Mouse (Mus musculus) macrophage (primary cell): Measurements from ENCODE around the gene Cbfb. TPM values are rescaled to one million over a fixed set of nuclear protein-coding genes. Genes with fewer than 3 reads are reported as not detected.
"Not testable (repeated sequence)": the region's sequence is repeated elsewhere in the genome, so short reads cannot be mapped to it uniquely, and the experiment has no call there.

Experiments used
- H3K27ac ChIP-seq: fragments of 350-480 bp; formaldehyde crosslinking; 2 replicates; pipeline ENCODE4 v1.9.0; 2021
- H3K36me3 ChIP-seq: fragments of 350-480 bp; formaldehyde crosslinking; 2 replicates; pipeline ENCODE4 v1.9.0; 2021; ENCODE audit errors: inconsistent target
- H3K4me3 ChIP-seq: fragments of 350-480 bp; formaldehyde crosslinking; 2 replicates; pipeline ENCODE4 v1.9.0; 2021; ENCODE audit errors: inconsistent target
- H3K79me2 ChIP-seq: fragments of 350-480 bp; formaldehyde crosslinking; 2 replicates; pipeline ENCODE4 v1.9.0; 2021; ENCODE audit errors: inconsistent target
- WGBS: methylation state at CpG from one replicate; pipeline ENCODE4 v1.1.7; 2026; ENCODE audit warnings: inconsistent platforms; ENCODE audit not compliant: missing documents; 5-methylcytosine and 5-hydroxymethylcytosine counted together
- polyA plus RNA-seq: library from polyadenylated mRNA; stranded (reverse); fragments of 250-400 nt; gene quantifications from 3 replicates; pipeline ENCODE4 v1.2.4, GENCODE M21; 2018; ENCODE audit warnings: inconsistent platforms

Cbfb gene
- polyA plus RNA-seq, 1 experiment from 2014 or later = 65.1 TPM

DNA sequence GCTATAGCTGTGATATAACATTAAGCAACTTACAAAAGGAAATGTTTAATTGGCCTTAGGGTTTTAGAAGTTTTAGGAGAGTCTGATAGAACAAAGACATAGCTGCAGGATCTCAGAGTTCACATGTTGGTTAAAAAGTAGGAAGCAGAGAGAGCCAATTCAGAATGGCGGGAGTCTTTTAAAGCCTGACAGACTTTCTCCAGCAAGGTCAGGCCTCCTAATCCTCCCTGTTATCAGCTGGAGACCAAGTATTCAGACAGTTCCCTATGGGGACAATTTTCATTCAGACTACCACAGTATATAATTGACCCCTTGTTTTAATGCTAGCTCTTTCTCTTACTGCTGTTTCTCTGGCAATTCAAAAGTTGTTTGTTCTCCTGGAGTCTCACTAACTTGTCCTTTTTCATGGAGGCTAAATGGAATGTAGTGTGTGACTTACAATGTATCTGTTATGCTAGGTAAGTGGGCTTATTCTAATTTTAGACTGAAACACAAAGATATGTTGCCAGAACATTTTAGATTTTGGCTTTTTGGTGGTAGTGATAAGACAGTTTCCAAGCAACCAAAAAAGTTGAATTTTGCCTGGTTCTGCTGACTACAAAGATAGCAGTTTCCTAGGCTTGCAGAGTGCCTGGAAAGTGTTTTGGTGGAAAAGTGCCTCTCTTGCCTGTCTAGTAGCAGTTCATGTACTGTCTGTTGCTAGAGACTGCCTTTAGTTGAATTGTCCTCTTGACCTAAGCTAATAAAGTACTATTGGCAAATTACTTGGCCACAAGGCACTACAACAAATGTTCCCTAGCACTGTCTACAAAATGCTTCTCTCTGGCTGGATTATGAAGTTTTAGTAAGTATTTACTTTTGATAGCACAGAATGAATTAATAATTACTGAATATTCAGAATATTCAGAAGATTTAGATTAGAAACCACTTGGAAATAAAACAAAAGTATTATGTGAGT lies 39.0 kb downstream of the Cbfb start:
- Histone ChIP-seq H3K79me2 (peaks cover 30% of the 10 kb centered on the region), H3K27ac (no peak overlapping the region), H3K4me3 (no peak overlapping the region), H3K36me3 (peaks cover 13% of the 10 kb centered on the region)
- WGBS = 92% methylated on average over 1 of the region's 1 CpGs

GRCm38 (mm10) chr8:105214104-105214503 lies 43.6 kb downstream of the Cbfb start:
- WGBS = 97% methylated on average over 5 of the region's 5 CpGs
- H3K27ac ChIP-seq = no peak overlapping the region
- H3K36me3 ChIP-seq = 0 out of 2 replicates have a peak, but pooled peaks cover 21% of the 10 kb centered on the region
- peaks cover 30% of the 10 kb centered on the region for H3K79me2 ChIP-seq
- H3K4me3 ChIP-seq = no peak overlapping the region

DNA sequence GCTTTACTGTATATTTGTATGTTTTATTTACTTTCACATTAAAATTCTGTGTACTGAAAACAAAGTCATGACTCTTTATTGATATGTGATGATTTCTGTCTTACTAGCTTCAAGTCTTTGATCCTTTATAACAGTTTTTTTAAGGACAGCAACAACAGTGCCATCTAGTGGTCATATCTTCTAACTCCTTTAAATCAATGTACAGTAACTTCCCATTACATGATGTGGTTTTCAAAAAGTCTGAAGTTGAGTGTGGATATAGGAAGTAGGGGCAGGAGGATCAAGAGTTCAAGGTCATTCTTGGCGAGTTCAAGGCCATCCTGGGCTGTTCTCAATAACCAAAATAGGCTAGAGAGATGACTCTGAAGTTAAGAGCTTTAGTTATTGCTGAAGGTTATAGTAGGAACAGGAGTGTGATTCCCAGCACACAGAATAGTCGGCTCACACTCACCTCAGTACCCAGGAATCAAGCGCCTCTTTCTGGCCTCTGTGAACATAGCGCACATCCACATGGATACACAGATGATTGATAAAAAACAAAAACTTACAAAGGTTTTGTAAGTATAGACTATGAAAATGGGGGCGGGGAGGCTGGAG lies 47.5 kb downstream of the Cbfb start:
- Histone ChIP-seq H3K4me3 (no peak overlapping the region), H3K27ac (no peak overlapping the region), H3K79me2 (no peaks in the 10 kb centered on the region), H3K36me3 (0 out of 2 replicates have a peak, but pooled peaks cover 21% of the 10 kb centered on the region)
- WGBS = 70% methylated on average over 5 of the region's 5 CpGs

GRCm38 (mm10) chr8:105223850-105224249 lies 53.4 kb downstream of the Cbfb start:
- Histone ChIP-seq H3K27ac (no peak overlapping the region), H3K79me2 (peaks cover 36% of the 10 kb centered on the region), H3K4me3 (no peak overlapping the region), H3K36me3 (no peaks in the 10 kb centered on the region)
- 91% methylated on average over 7 of the region's 7 CpGs for WGBS

GRCm38 (mm10) chr8:105224413-105225271 lies 54.2 kb downstream of the Cbfb start, which contains the start of gene D230025D16Rik:
TSS of gene D230025D16Rik (plus strand) at chr8:105225145.
- no peaks in the 10 kb centered on the region for H3K36me3 ChIP-seq
- H3K4me3 ChIP-seq = peak within 1 kb of the TSS; percentile 94
- peaks cover 44% of the 10 kb centered on the region for H3K79me2 ChIP-seq
- 6% methylated on average over 32 of the region's 34 CpGs for WGBS
- peak within 1 kb of the TSS; percentile 52 for H3K27ac ChIP-seq

- H3K36me3 ChIP-seq = no peaks in the 10 kb centered on the region
- H3K4me3 ChIP-seq = peak overlapping the region; percentile 94
- WGBS = under 1% methylated on average over 27 of the region's 27 CpGs
- H3K79me2 ChIP-seq = peaks cover 50% of the 10 kb centered on the region
- H3K27ac ChIP-seq = peak overlapping the region; percentile 52
Measured at GRCm38 (mm10) chr8:105225272-105225593, 54.8 kb downstream of the Cbfb start.

GRCm38 (mm10) chr8:105225917-105226316 lies 55.4 kb downstream of the Cbfb start:
- Histone ChIP-seq H3K79me2 (peaks cover 57% of the 10 kb centered on the region), H3K36me3 (no peaks in the 10 kb centered on the region), H3K27ac (peak overlapping the region; percentile 52), H3K4me3 (peak overlapping the region; percentile 94)
- 4% methylated on average over 6 of the region's 6 CpGs for WGBS

DNA sequence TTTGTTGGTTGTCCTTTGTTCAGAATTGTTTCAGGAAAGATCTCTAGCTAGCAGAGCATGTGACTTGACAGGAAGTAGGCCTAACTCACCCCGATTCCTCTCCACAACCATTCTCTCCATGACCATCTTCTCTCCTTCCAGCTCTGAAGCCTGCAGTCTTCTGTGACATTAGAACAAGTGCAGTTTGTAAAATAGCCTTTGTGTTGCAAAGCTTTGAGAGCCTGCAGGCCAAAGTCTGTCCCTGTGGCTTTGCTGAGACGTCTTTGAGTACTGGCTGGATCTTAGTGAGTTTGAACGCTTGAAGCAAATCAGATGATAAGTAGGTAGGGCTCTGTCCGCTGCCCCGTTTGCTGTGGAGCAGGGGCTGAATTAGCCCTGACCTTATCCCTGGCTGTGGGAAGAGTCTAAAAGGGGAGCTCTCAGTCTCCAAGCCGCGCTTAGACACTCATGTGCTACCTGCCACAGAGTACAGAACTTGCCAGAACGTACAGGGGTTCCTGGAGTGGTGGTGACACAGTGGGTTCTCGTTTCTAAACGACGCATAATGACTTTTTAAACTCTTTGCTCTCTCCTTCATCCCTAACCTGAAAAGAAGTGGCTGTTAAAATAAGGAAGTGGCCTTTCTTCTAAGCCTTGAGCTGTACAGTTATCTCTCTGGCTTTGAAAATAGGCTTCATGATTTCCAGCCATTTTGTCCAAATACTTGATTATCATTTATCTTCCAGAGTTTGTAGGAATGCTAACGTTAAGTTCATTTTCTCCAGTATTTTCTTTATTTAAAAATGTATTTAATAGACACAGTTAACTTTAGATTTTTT lies 61.2 kb downstream of the Cbfb start:
- peaks cover 24% of the 10 kb centered on the region; the same call in 1 of the 2 replicates for H3K36me3 ChIP-seq
- H3K4me3 ChIP-seq = no peak overlapping the region
- WGBS = 63% methylated on average over 12 of the region's 12 CpGs
- peaks cover 71% of the 10 kb centered on the region for H3K79me2 ChIP-seq
- peak overlapping the region; percentile 39 for H3K27ac ChIP-seq

- WGBS = 93% methylated on average over 3 of the region's 4 CpGs
Measured at GRCm38 (mm10) chr8:105232321-105232693, 61.8 kb downstream of the Cbfb start.

DNA sequence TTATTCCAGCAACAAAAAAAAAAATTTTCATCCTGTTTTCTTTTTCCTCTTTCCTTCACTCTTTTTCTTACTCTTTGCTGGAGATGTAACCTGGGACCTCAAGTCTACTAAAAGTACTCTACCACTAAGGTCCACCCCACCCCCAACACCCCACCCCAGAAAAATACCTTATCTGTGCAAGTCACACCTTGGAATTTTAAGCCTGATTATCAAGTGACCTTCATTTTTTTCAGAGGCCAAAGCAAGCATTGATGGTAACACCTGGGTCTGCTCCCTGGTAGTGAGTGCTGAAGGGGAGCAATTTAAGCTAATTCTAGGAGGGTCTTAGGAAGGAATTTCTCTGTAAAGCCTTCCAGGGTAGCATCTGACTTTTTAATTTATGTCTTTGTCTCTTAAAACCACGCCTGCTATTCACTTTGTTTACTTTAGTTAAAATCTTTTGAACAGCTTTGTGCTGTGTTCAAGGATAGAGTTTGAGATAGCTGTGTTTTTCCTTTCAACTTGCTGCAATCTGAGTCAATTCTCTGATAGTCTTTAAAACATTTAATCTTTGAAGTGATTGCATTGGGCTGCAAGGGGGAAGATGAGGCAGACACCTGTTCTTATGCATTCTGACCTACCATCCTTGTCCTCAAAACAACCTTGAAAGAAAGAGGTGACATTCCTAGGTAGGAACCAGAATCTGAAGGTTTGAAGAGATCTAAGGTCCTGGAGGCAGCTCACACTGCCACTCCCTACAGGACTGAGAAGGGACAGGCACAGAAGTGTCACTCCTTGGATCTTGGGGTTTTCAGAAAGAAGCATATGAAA lies 62.9 kb downstream of the Cbfb start:
- Histone ChIP-seq H3K4me3 (no peak overlapping the region), H3K36me3 (peaks cover 27% of the 10 kb centered on the region; the same call in 1 of the 2 replicates), H3K27ac (no peak overlapping the region), H3K79me2 (peaks cover 54% of the 10 kb centered on the region)
- 100% methylated on average over 1 of the region's 1 CpGs for WGBS

More at GRCm38 (mm10) chr8:105232321-105232693, 61.8 kb downstream of the Cbfb start:
- peaks cover 65% of the 10 kb centered on the region for H3K79me2 ChIP-seq
- not testable (repeated sequence) for H3K4me3 ChIP-seq, H3K27ac ChIP-seq
- peaks cover 24% of the 10 kb centered on the region; the same call in 1 of the 2 replicates for H3K36me3 ChIP-seq

GRCm38 (mm10) chr8:105235206-105235605 lies 64.7 kb downstream of the Cbfb start:
- H3K36me3 ChIP-seq = peaks cover 46% of the 10 kb centered on the region
- H3K27ac ChIP-seq = no peak overlapping the region
- peaks cover 36% of the 10 kb centered on the region for H3K79me2 ChIP-seq
- 92% methylated on average over 1 of the region's 1 CpGs for WGBS
- no peak overlapping the region for H3K4me3 ChIP-seq

GRCm38 (mm10) chr8:105237442-105238142 lies 67.1 kb downstream of the Cbfb start:
- Histone ChIP-seq H3K79me2 (peaks cover 14% of the 10 kb centered on the region; the same call in 1 of the 2 replicates), H3K4me3 (no peak overlapping the region), H3K27ac (no peak overlapping the region), H3K36me3 (peaks cover 68% of the 10 kb centered on the region)
- WGBS = 81% methylated on average over 14 of the region's 14 CpGs
